Mouse (Mus musculus) brown adipose tissue, adult 24 weeks (tissue): ENCODE data around the gene Lrrtm4. TPM values are rescaled to one million over a fixed set of nuclear protein-coding genes. Genes with fewer than 3 reads are reported as not detected.

ENCODE experiments used
- H3K27ac ChIP-seq: fragments of 200-500 bp; replicated peaks from 2 replicates; pipeline ENCODE4 v1.5.1; 2012; ENCODE audit warnings: low read depth, mild to moderate bottlenecking, low read length
- H3K4me1 ChIP-seq: fragments of 200-500 bp; 2 replicates; pipeline ENCODE4 v1.6.1; 2012; ENCODE audit warnings: low read length, mixed read lengths; ENCODE audit not compliant: control insufficient read depth, insufficient read depth, insufficient read length
- H3K4me3 ChIP-seq: fragments of 200-500 bp; 2 replicates; pipeline ENCODE4 v1.5.1; 2012; ENCODE audit warnings: low read depth, mild to moderate bottlenecking, low read length, moderate library complexity; ENCODE audit not compliant: insufficient read depth
- polyA plus RNA-seq: library from polyadenylated mRNA; stranded (reverse); fragments of >200 nt; gene quantifications from 2 replicates; pipeline ENCODE4 v1.2.4, GENCODE M21; 2012; ENCODE audit not compliant: missing spikeins, insufficient read depth, insufficient read length

Gene Lrrtm4
- polyA plus RNA-seq, 1 experiment, result not detected

- no peaks in the 10 kb centered on the region for H3K4me1 ChIP-seq
- H3K4me3 ChIP-seq, result no peak overlapping the region
- no peak overlapping the region for H3K27ac ChIP-seq
Observed at GRCm38 (mm10) chr6:80470546-80470945, 451.9 kb downstream of the Lrrtm4 start.

- Histone ChIP-seq H3K27ac (no peak overlapping the region), H3K4me3 (no peak overlapping the region), H3K4me1 (no peaks in the 10 kb centered on the region)
Observed at GRCm38 (mm10) chr6:80476153-80476552, 457.5 kb downstream of the Lrrtm4 start.

GRCm38 (mm10) chr6:80545017-80545416 is 526.3 kb downstream of the Lrrtm4 start:
- Histone ChIP-seq H3K27ac (no peak overlapping the region), H3K4me1 (no peaks in the 10 kb centered on the region; the same call in 1 of the 2 replicates), H3K4me3 (no peak overlapping the region)

- Histone ChIP-seq H3K4me3 (no peak overlapping the region), H3K27ac (no peak overlapping the region), H3K4me1 (no peaks in the 10 kb centered on the region; the same call in 1 of the 2 replicates)
Observed at GRCm38 (mm10) chr6:80549907-80550306, 531.2 kb downstream of the Lrrtm4 start.

- Histone ChIP-seq H3K4me1 (no peaks in the 10 kb centered on the region), H3K27ac (no peak overlapping the region), H3K4me3 (no peak overlapping the region)
Observed at GRCm38 (mm10) chr6:80553398-80553797, 534.7 kb downstream of the Lrrtm4 start.

GRCm38 (mm10) chr6:80554991-80555390 is 536.3 kb downstream of the Lrrtm4 start:
- no peak overlapping the region for H3K27ac ChIP-seq
- no peak overlapping the region for H3K4me3 ChIP-seq

GRCm38 (mm10) chr6:80577227-80577626 is 558.5 kb downstream of the Lrrtm4 start:
- H3K4me1 ChIP-seq, result no peaks in the 10 kb centered on the region
- H3K27ac ChIP-seq, result no peak overlapping the region
- no peak overlapping the region for H3K4me3 ChIP-seq

More at GRCm38 (mm10) chr6:80554991-80555390, 536.3 kb downstream of the Lrrtm4 start:
- H3K4me1 ChIP-seq, result no peaks in the 10 kb centered on the region

GRCm38 (mm10) chr6:80582225-80582624 is 563.5 kb downstream of the Lrrtm4 start:
- no peaks in the 10 kb centered on the region for H3K4me1 ChIP-seq
- H3K4me3 ChIP-seq, result no peak overlapping the region
- H3K27ac ChIP-seq, result no peak overlapping the region

GRCm38 (mm10) chr6:80589776-80590175 is 571.1 kb downstream of the Lrrtm4 start:
- no peak overlapping the region for H3K4me3 ChIP-seq

GRCm38 (mm10) chr6:80619508-80619907 is 600.8 kb downstream of the Lrrtm4 start:
- Histone ChIP-seq H3K4me1 (no peaks in the 10 kb centered on the region), H3K27ac (no peak overlapping the region)

More at GRCm38 (mm10) chr6:80589776-80590175, 571.1 kb downstream of the Lrrtm4 start:
- Histone ChIP-seq H3K27ac (no peak overlapping the region), H3K4me1 (no peaks in the 10 kb centered on the region)

GRCm38 (mm10) chr6:80622676-80623334 is 604.1 kb downstream of the Lrrtm4 start:
- H3K4me3 ChIP-seq, result no peak overlapping the region
- no peaks in the 10 kb centered on the region for H3K4me1 ChIP-seq
- no peak overlapping the region for H3K27ac ChIP-seq

More at GRCm38 (mm10) chr6:80619508-80619907, 600.8 kb downstream of the Lrrtm4 start:
- no peak overlapping the region for H3K4me3 ChIP-seq

GRCm38 (mm10) chr6:80625509-80625908 is 606.8 kb downstream of the Lrrtm4 start:
- Histone ChIP-seq H3K4me1 (no peaks in the 10 kb centered on the region), H3K4me3 (no peak overlapping the region), H3K27ac (no peak overlapping the region)

- Histone ChIP-seq H3K4me1 (no peaks in the 10 kb centered on the region), H3K27ac (no peak overlapping the region), H3K4me3 (no peak overlapping the region)
Observed at GRCm38 (mm10) chr6:80662729-80663128, 644.1 kb downstream of the Lrrtm4 start.

- Histone ChIP-seq H3K27ac (no peak overlapping the region), H3K4me1 (no peaks in the 10 kb centered on the region), H3K4me3 (no peak overlapping the region)
Observed at GRCm38 (mm10) chr6:80664039-80664438, 645.4 kb downstream of the Lrrtm4 start.

GRCm38 (mm10) chr6:80704183-80704582 is 685.5 kb downstream of the Lrrtm4 start:
- no peak overlapping the region for H3K27ac ChIP-seq
- no peak overlapping the region for H3K4me3 ChIP-seq
- H3K4me1 ChIP-seq, result no peaks in the 10 kb centered on the region

- Histone ChIP-seq H3K4me1 (no peaks in the 10 kb centered on the region), H3K4me3 (no peak overlapping the region), H3K27ac (no peak overlapping the region)
Observed at GRCm38 (mm10) chr6:80720468-80720867, 701.8 kb downstream of the Lrrtm4 start.
